Mouse (Mus musculus) olfactory bulb, adult 2 months (tissue): ENCODE measurements around the gene Hnrnpul1.

Experiments
- CTCF ChIP-seq: fragments of 200-500 bp; IDR thresholded peaks from 2 replicates; pipeline ENCODE4 v1.5.1; 2012; ENCODE audit warnings: low read depth, mild to moderate bottlenecking, low read length, moderate library complexity; ENCODE audit not compliant: insufficient read depth
- POLR2A ChIP-seq: fragments of 200-500 bp; IDR thresholded peaks from 2 replicates; pipeline ENCODE4 v1.6.1; 2012; ENCODE audit warnings: mild to moderate bottlenecking, low read depth, low read length, moderate library complexity; ENCODE audit not compliant: insufficient read depth

- TF ChIP-seq CTCF (no peak), POLR2A (no peak)
Measured at GRCm38 (mm10) chr7:25799369-25799768, 44.8 kb upstream of the Hnrnpul1 start.
